Mouse (Mus musculus): ENCODE results near the gene Zfp978.
"Not testable (repeated sequence)": the region's sequence is repeated elsewhere in the genome, so short reads cannot be mapped to it uniquely, and the experiment has no call there.

- TF ChIP-seq POLR2A (IDR thresholded peaks at IDR 0.05; ENCODE audit: borderline replicate concordance, control insufficient read depth, low read depth, low read length); CTCF (IDR thresholded peaks at IDR 0.05; ENCODE audit: control insufficient read depth, insufficient read depth, low read length): not testable (repeated sequence)
These were observed 38.4 kb downstream of the Zfp978 start for GRCm38 (mm10) chr4:147399505-147399904.

Data from bone marrow, adult 2 months (tissue).